Mouse (Mus musculus): Measurements from ENCODE around the gene Clmp. TPM values are rescaled to one million over a fixed set of nuclear protein-coding genes. Genes with fewer than 3 reads are reported as not detected.

The Clmp gene
- polyA plus RNA-seq, 1 experiment = 3.5 TPM

- no peak overlapping the region for H3K27ac ChIP-seq (ENCODE audit: insufficient read depth, low read length)
- no peaks in the 10 kb centered on the region for H3K36me3 ChIP-seq (ENCODE audit: control insufficient read depth, insufficient read depth, low read length, poor library complexity, severe bottlenecking)
- H3K27me3 ChIP-seq (ENCODE audit: control insufficient read depth, insufficient read depth, low read length, poor library complexity, severe bottlenecking) = no peaks in the 10 kb centered on the region; the same call in 1 of the 2 replicates
- H3K9me3 ChIP-seq (replicated peaks; ENCODE audit: control insufficient read depth, insufficient read depth, low read length, poor library complexity, severe bottlenecking) = no peaks in the 10 kb centered on the region
- H3K4me3 ChIP-seq (ENCODE audit: low read depth, low read length) = peak overlapping the region; percentile 67
- no peak for TF ChIP-seq POLR2A (IDR thresholded peaks at IDR 0.05; ENCODE audit: insufficient read depth, low read length)
- TF ChIP-seq CTCF (IDR thresholded peaks at IDR 0.05; ENCODE audit: low read depth, low read length) = no peak
- TF ChIP-seq EP300 (IDR thresholded peaks at IDR 0.05; ENCODE audit: insufficient read depth, low read depth, low read length) = no peak
- peak overlapping the region; percentile 68 for H3K9ac ChIP-seq (ENCODE audit: low read depth, poor library complexity, severe bottlenecking)
- H3K4me1 ChIP-seq (ENCODE audit: control insufficient read depth, insufficient read depth, low read length) = no peaks in the 10 kb centered on the region
Measured at GRCm38 (mm10) chr9:40686421-40686899, 698 bp downstream of the Clmp start.

GRCm38 (mm10) chr9:40687053-40687452, 1.3 kb downstream of the Clmp start:
- TF ChIP-seq CTCF (IDR thresholded peaks at IDR 0.05; ENCODE audit: low read depth, low read length) = no peak
- TF ChIP-seq POLR2A (IDR thresholded peaks at IDR 0.05; ENCODE audit: insufficient read depth, low read length) = no peak
- Histone ChIP-seq H3K36me3 (ENCODE audit: control insufficient read depth, insufficient read depth, low read length, poor library complexity, severe bottlenecking) (no peaks in the 10 kb centered on the region), H3K4me3 (ENCODE audit: low read depth, low read length) (no peak overlapping the region), H3K27me3 (ENCODE audit: control insufficient read depth, insufficient read depth, low read length, poor library complexity, severe bottlenecking) (no peaks in the 10 kb centered on the region; the same call in 1 of the 2 replicates), H3K4me1 (ENCODE audit: control insufficient read depth, insufficient read depth, low read length) (no peaks in the 10 kb centered on the region), H3K27ac (ENCODE audit: insufficient read depth, low read length) (no peak overlapping the region), H3K9ac (ENCODE audit: low read depth, poor library complexity, severe bottlenecking) (no peak overlapping the region), H3K9me3 (replicated peaks; ENCODE audit: control insufficient read depth, insufficient read depth, low read length, poor library complexity, severe bottlenecking) (no peaks in the 10 kb centered on the region)

DNA sequence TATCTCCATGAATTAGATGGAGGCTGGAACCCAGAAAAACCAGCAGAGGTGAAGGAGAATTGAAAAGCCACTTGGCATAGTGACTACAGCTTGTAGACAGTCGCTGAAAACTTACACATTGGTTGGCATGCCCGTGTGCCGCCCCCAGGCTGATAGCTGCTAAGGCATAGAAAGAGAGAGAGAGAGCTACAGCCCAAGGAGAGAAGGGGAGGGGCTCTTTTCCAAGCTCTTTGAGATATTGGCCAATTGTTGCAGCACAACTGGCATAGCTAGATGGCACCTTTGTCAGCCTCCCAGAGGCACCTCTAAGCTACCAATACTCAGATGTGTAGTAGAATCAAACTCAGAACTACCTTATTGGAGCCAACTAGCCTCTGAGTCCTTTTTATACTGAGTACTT, 1.8 kb downstream of the Clmp start:
- no peaks in the 10 kb centered on the region; the same call in 1 of the 2 replicates for H3K27me3 ChIP-seq (ENCODE audit: control insufficient read depth, insufficient read depth, low read length, poor library complexity, severe bottlenecking)
- H3K4me3 ChIP-seq (ENCODE audit: low read depth, low read length) = no peak overlapping the region
- H3K36me3 ChIP-seq (ENCODE audit: control insufficient read depth, insufficient read depth, low read length, poor library complexity, severe bottlenecking) = no peaks in the 10 kb centered on the region
- H3K4me1 ChIP-seq (ENCODE audit: control insufficient read depth, insufficient read depth, low read length) = no peaks in the 10 kb centered on the region
- H3K27ac ChIP-seq (ENCODE audit: insufficient read depth, low read length) = no peak overlapping the region
- no peaks in the 10 kb centered on the region for H3K9me3 ChIP-seq (replicated peaks; ENCODE audit: control insufficient read depth, insufficient read depth, low read length, poor library complexity, severe bottlenecking)
- no peak for TF ChIP-seq EP300 (IDR thresholded peaks at IDR 0.05; ENCODE audit: insufficient read depth, low read depth, low read length)
- no peak for TF ChIP-seq CTCF (IDR thresholded peaks at IDR 0.05; ENCODE audit: low read depth, low read length)
- no peak for TF ChIP-seq POLR2A (IDR thresholded peaks at IDR 0.05; ENCODE audit: insufficient read depth, low read length)
- no peak overlapping the region for H3K9ac ChIP-seq (ENCODE audit: low read depth, poor library complexity, severe bottlenecking)

DNA sequence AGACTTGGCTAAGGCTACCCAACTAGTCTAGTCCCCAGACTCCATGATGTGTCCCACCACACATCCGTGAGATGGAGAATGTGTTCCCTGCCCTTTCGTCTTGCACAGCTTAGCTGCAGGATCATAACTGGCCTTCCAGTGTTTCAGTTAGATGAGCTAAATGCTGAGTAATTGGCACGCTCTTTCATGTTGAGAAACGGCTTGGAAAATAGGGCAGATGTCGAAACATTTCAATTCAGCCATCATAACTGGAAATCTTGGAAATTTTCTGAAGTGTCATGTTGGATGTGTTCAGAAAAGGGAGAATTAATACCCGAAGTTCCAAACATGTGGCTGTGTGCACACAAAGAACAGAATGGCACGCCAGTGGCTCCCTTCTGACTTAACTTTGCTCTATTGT, 4.7 kb downstream of the Clmp start:
- no peaks in the 10 kb centered on the region for H3K4me1 ChIP-seq (ENCODE audit: control insufficient read depth, insufficient read depth, low read length)
- no peaks in the 10 kb centered on the region; the same call in 1 of the 2 replicates for H3K27me3 ChIP-seq (ENCODE audit: control insufficient read depth, insufficient read depth, low read length, poor library complexity, severe bottlenecking)
- TF ChIP-seq CTCF (IDR thresholded peaks at IDR 0.05; ENCODE audit: low read depth, low read length) = no peak
- no peaks in the 10 kb centered on the region for H3K9me3 ChIP-seq (replicated peaks; ENCODE audit: control insufficient read depth, insufficient read depth, low read length, poor library complexity, severe bottlenecking)
- no peak overlapping the region for H3K4me3 ChIP-seq (ENCODE audit: low read depth, low read length)
- H3K27ac ChIP-seq (ENCODE audit: insufficient read depth, low read length) = no peak overlapping the region
- no peaks in the 10 kb centered on the region for H3K36me3 ChIP-seq (ENCODE audit: control insufficient read depth, insufficient read depth, low read length, poor library complexity, severe bottlenecking)
- no peak overlapping the region for H3K9ac ChIP-seq (ENCODE audit: low read depth, poor library complexity, severe bottlenecking)

DNA sequence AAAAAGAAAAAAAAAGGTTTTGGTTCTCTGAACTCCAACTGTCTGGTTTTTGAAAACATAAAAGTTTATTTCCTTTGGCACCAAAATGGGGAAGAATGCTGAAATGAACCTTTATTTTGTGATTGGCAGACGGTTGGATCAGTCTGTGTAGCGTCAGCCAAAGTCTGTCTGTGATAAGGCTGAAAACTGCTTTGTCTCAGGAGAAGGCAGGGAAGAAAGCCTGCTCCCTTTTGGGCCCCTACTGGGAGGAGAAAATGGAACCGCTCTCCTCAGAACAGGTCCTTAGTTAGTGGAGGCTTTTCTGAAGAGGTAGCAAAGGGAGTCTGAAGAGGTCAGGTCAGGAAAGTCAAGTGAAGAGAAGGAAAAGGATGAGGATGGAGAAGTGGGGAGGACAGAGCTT, 7.3 kb downstream of the Clmp start:
- Histone ChIP-seq H3K9me3 (replicated peaks; ENCODE audit: control insufficient read depth, insufficient read depth, low read length, poor library complexity, severe bottlenecking) (no peaks in the 10 kb centered on the region), H3K36me3 (ENCODE audit: control insufficient read depth, insufficient read depth, low read length, poor library complexity, severe bottlenecking) (no peaks in the 10 kb centered on the region), H3K27ac (ENCODE audit: insufficient read depth, low read length) (no peak overlapping the region), H3K4me1 (ENCODE audit: control insufficient read depth, insufficient read depth, low read length) (no peaks in the 10 kb centered on the region), H3K9ac (ENCODE audit: low read depth, poor library complexity, severe bottlenecking) (no peak overlapping the region), H3K27me3 (ENCODE audit: control insufficient read depth, insufficient read depth, low read length, poor library complexity, severe bottlenecking) (no peaks in the 10 kb centered on the region; the same call in 1 of the 2 replicates), H3K4me3 (ENCODE audit: low read depth, low read length) (no peak overlapping the region)
- TF ChIP-seq CTCF (IDR thresholded peaks at IDR 0.05; ENCODE audit: low read depth, low read length) = no peak
- no peak for TF ChIP-seq EP300 (IDR thresholded peaks at IDR 0.05; ENCODE audit: insufficient read depth, low read depth, low read length)
- TF ChIP-seq POLR2A (IDR thresholded peaks at IDR 0.05; ENCODE audit: insufficient read depth, low read length) = no peak

DNA sequence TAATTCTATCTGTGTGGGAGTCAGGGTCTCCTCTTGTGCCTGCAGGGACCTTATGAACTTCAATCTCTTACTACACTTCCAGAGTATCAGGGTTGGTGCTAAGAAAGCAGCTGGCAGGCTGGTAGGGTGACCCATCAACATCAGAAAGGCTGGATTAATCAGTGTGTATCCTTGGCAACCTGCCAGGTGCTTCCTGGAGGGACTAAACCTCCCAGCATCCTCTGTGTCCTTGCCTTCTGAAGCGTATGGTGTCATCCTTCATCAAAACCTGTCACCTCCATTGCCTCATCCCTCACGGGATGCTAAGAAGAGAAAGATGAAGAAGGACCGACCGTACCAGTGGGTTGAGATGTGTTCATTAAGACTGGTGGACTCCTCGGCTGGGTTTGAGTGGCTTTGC, 8.0 kb downstream of the Clmp start:
- no peak for TF ChIP-seq POLR2A (IDR thresholded peaks at IDR 0.05; ENCODE audit: insufficient read depth, low read length)
- TF ChIP-seq EP300 (IDR thresholded peaks at IDR 0.05; ENCODE audit: insufficient read depth, low read depth, low read length) = no peak
- TF ChIP-seq CTCF (IDR thresholded peaks at IDR 0.05; ENCODE audit: low read depth, low read length) = no peak
- no peaks in the 10 kb centered on the region for H3K27me3 ChIP-seq (ENCODE audit: control insufficient read depth, insufficient read depth, low read length, poor library complexity, severe bottlenecking)
- H3K36me3 ChIP-seq (ENCODE audit: control insufficient read depth, insufficient read depth, low read length, poor library complexity, severe bottlenecking) = no peaks in the 10 kb centered on the region
- no peaks in the 10 kb centered on the region for H3K4me1 ChIP-seq (ENCODE audit: control insufficient read depth, insufficient read depth, low read length)
- H3K9me3 ChIP-seq (replicated peaks; ENCODE audit: control insufficient read depth, insufficient read depth, low read length, poor library complexity, severe bottlenecking) = no peaks in the 10 kb centered on the region
- no peak overlapping the region for H3K9ac ChIP-seq (ENCODE audit: low read depth, poor library complexity, severe bottlenecking)
- H3K4me3 ChIP-seq (ENCODE audit: low read depth, low read length) = no peak overlapping the region
- H3K27ac ChIP-seq (ENCODE audit: insufficient read depth, low read length) = no peak overlapping the region

All from ES-Bruce4 (cell line).